8 mouse cellular contexts compared by ENCODE assay signal in the genomic region with DNA sequence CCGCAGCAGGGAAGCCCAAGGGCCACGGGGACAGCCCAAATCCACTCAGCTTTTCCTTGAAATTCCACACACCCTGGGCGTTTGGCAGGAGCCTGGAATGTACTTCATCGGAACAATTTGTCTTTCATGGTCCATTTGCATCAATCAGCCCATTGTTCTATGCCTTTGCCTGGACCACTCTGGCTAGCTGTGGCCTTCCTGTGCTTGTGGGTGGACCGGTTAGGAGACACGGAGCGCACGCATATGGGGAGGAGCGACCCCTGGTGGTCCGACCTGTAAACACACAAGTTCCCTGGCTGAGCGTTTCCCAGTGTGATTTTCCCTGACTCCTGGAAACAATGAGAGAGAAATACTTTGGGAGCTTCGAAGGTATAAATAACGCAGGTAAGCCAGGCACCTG. TPM values are rescaled to one million over a fixed set of nuclear protein-coding genes. Genes with fewer than 3 reads are reported as not detected.
DNase-seq lines count a peak whose midpoint lies in the region; TF ChIP-seq lines count a peak whose summit lies in the region.

No protein-coding gene starts in this region.

- peak; percentile 78 for TF ChIP-seq CTCF in E14TG2a.4 (conservative IDR thresholded peaks at IDR 0.05; ENCODE audit: low read length)

- DNase-seq in c-Kit-negative CD71-positive TER-119-positive erythroid progenitor cells, embryonic 14.5 days (ENCODE audit: low read depth, low spot score): peak; percentile 59
- DNase-seq in forebrain, embryonic 10.5 days (ENCODE audit: extremely low spot score, low spot score): peak; percentile 72
- DNase-seq in heart, postnatal 14 days: peak; percentile 87 to 88
- peak; percentile 66 to 89 for DNase-seq in kidney, postnatal 36 days
- DNase-seq in lung, adult 18-20 months: peak; percentile 68 to 76
- peak; percentile 53 for DNase-seq in ovary, postnatal 10 days (ENCODE audit: low spot score)
- peak; percentile 80 for DNase-seq in thymus, postnatal 4 days

- H3K27me3 ChIP-seq in E14TG2a.4 (ENCODE audit: insufficient read depth, low read length): peaks cover 40% of the 10 kb centered on the region
- peaks cover 27% of the 10 kb centered on the region for H3K27me3 ChIP-seq in forebrain, embryonic 10.5 days (ENCODE audit: poor library complexity, severe bottlenecking)

- no peaks in the 10 kb centered on the region for H3K9me3 ChIP-seq in E14TG2a.4 (ENCODE audit: low read length)
- no peaks in the 10 kb centered on the region for H3K9me3 ChIP-seq in forebrain, embryonic 10.5 days

- H3K4me1 ChIP-seq in E14TG2a.4 (replicated peaks; ENCODE audit: low read depth, low read length): peaks cover 32% of the 10 kb centered on the region
- peaks cover 38% of the 10 kb centered on the region for H3K4me1 ChIP-seq in forebrain, embryonic 10.5 days

- 0 out of 2 replicates have a peak overlapping the region, but pooled peaks have one; percentile 20 for H3K27ac ChIP-seq in forebrain, embryonic 10.5 days

- no peaks in the 10 kb centered on the region for H3K36me3 ChIP-seq in E14TG2a.4 (ENCODE audit: insufficient read depth, low read length)
- H3K36me3 ChIP-seq in forebrain, embryonic 10.5 days (replicated peaks): no peaks in the 10 kb centered on the region

- WGBS in forebrain, embryonic 10.5 days: 17% methylated on average over 13 of the region's 13 CpGs

- no peak overlapping the region for H3K4me3 ChIP-seq in E14TG2a.4 (replicated peaks; ENCODE audit: low read length)
- no peak overlapping the region for H3K4me3 ChIP-seq in forebrain, embryonic 10.5 days

- intact Hi-C loops in heart, postnatal 14 days (cut with DNase I): loop anchor here (1.0 to 5.0 kb wide), 3 partner anchors 28 to 239 kb away; no protein-coding TSS in a partner anchor

RNA-seq across cellular contexts. Expression of a gene that starts 2.0 kb away (rescaled TPM):
- polyA plus RNA-seq in forebrain, embryonic 10.5 days (2016; fragmentation: Nextera tagmentation; extraction: Ambion mirVana): 0.55 and 1.3 TPM in 2 replicates
- 10 to 100 TPM; 18.6 to 29.4 TPM for total RNA-seq in heart, postnatal 14 days (2021)

RNA-seq across cellular contexts. Expression of a gene that starts 15.3 kb away (rescaled TPM):
- polyA plus RNA-seq in forebrain, embryonic 10.5 days (2016; fragmentation: Nextera tagmentation; extraction: Ambion mirVana): 20.2 and 21.4 TPM in 2 replicates
- 10 to 100 TPM; 17.2 to 18.4 TPM for total RNA-seq in heart, postnatal 14 days (2021)

RNA-seq across cellular contexts. Expression of a gene that starts 37.2 kb away (rescaled TPM):
- polyA plus RNA-seq in forebrain, embryonic 10.5 days (2016; fragmentation: Nextera tagmentation; extraction: Ambion mirVana): 3.1 and 3.7 TPM in 2 replicates
- total RNA-seq in heart, postnatal 14 days (2021): 1 to 10 TPM; 4.9 to 6.0 TPM

RNA-seq across cellular contexts. Expression of a gene that starts 54.9 kb away (rescaled TPM):
- 0.45 TPM in 1 of 2 replicates, not detected in the other for polyA plus RNA-seq in forebrain, embryonic 10.5 days (2016; fragmentation: Nextera tagmentation; extraction: Ambion mirVana)
- 1,000 to 10,000 TPM; 7,950 to 8,027 TPM for total RNA-seq in heart, postnatal 14 days (2021)
